Mouse (Mus musculus) layer of hippocampus, adult 2 months (tissue): ENCODE measurements at regions not wholly inside any gene's neighbourhood (a gene's known extent, or its start where the extent isn't known, plus 50 kb on each side); places are given as distances from the start of the nearest gene placed in this dataset.

Experiments used
- DNase-seq, 2 experiments: peaks; one replicate each; pipeline ENCODE4 v3.0.0; 2022; ENCODE audit warnings: low spot score in 2 of 2
- H3K27ac ChIP-seq: fragments of 200-600 bp; 2 replicates; pipeline ENCODE4 v1.8.1; 2022
- H3K4me3 ChIP-seq: fragments of 200-600 bp; 2 replicates; pipeline ENCODE4 v1.8.1; 2022; ENCODE audit warnings: mild to moderate bottlenecking
- CTCF ChIP-seq: fragments of 200-600 bp; conservative IDR thresholded peaks from 2 replicates; pipeline ENCODE4 v1.8.1; 2022; ENCODE audit warnings: antibody characterized with exemption, mild to moderate bottlenecking, moderate library complexity

- DNase-seq, result no peak
- no peak overlapping the region for H3K4me3 ChIP-seq
- no peak overlapping the region for H3K27ac ChIP-seq
- no peak for TF ChIP-seq CTCF
Measured at GRCm38 (mm10) chr9:113026096-113026903, 681.8 kb downstream of the Pdcd6ip start.

GRCm38 (mm10) chr9:113021866-113022645 is 686.0 kb downstream of the Pdcd6ip start:
- TF ChIP-seq CTCF, result no peak
- Histone ChIP-seq H3K4me3 (no peak overlapping the region), H3K27ac (no peak overlapping the region)
- DNase-seq, result no peak

GRCm38 (mm10) chr9:113019576-113019975 is 688.5 kb downstream of the Pdcd6ip start:
- peak in 1 of 2 experiments; percentile 20 for DNase-seq
- H3K4me3 ChIP-seq, result no peak overlapping the region
- no peak for TF ChIP-seq CTCF
- H3K27ac ChIP-seq, result peak overlapping the region; percentile 68; the same call in 1 of the 2 replicates

- DNase-seq, result no peak
- no peak overlapping the region for H3K27ac ChIP-seq
- no peak for TF ChIP-seq CTCF
- H3K4me3 ChIP-seq, result no peak overlapping the region
Measured at GRCm38 (mm10) chr9:113008106-113008505, 700.0 kb downstream of the Pdcd6ip start.

GRCm38 (mm10) chr9:112996204-112996603 is 711.9 kb downstream of the Pdcd6ip start:
- no peak for TF ChIP-seq CTCF
- Histone ChIP-seq H3K4me3 (no peak overlapping the region), H3K27ac (no peak overlapping the region)
- no peak for DNase-seq

GRCm38 (mm10) chr9:112994774-112995173 is 713.3 kb downstream of the Pdcd6ip start:
- Histone ChIP-seq H3K27ac (no peak overlapping the region), H3K4me3 (no peak overlapping the region)
- no peak for TF ChIP-seq CTCF
- no peak for DNase-seq

GRCm38 (mm10) chr9:112993627-112994026 is 714.4 kb downstream of the Pdcd6ip start:
- Histone ChIP-seq H3K4me3 (no peak overlapping the region), H3K27ac (no peak overlapping the region)
- TF ChIP-seq CTCF, result no peak
- no peak for DNase-seq

GRCm38 (mm10) chr9:112992937-112993336 is 715.1 kb downstream of the Pdcd6ip start:
- Histone ChIP-seq H3K27ac (no peak overlapping the region), H3K4me3 (no peak overlapping the region)
- DNase-seq, result no peak
- no peak for TF ChIP-seq CTCF

GRCm38 (mm10) chr9:112983353-112983752 is 724.7 kb downstream of the Pdcd6ip start:
- no peak for TF ChIP-seq CTCF
- DNase-seq, result no peak
- H3K27ac ChIP-seq, result no peak overlapping the region
- H3K4me3 ChIP-seq, result no peak overlapping the region

GRCm38 (mm10) chr9:112951567-112951966 is 715.8 kb upstream of the Arpp21 start:
- peak in 1 of 2 experiments; percentile 10 for DNase-seq

GRCm38 (mm10) chr9:112950056-112950455 is 714.3 kb upstream of the Arpp21 start:
- no peak overlapping the region for H3K4me3 ChIP-seq
- TF ChIP-seq CTCF, result no peak
- no peak for DNase-seq
- no peak overlapping the region for H3K27ac ChIP-seq

More at GRCm38 (mm10) chr9:112951567-112951966, 715.8 kb upstream of the Arpp21 start:
- Histone ChIP-seq H3K27ac (no peak overlapping the region), H3K4me3 (no peak overlapping the region)
- no peak for TF ChIP-seq CTCF

- H3K27ac ChIP-seq, result no peak overlapping the region
- no peak for TF ChIP-seq CTCF
- DNase-seq, result no peak
Measured at GRCm38 (mm10) chr9:112938781-112939180, 703.0 kb upstream of the Arpp21 start.

GRCm38 (mm10) chr9:112909311-112910101 is 673.8 kb upstream of the Arpp21 start:
- no peak overlapping the region for H3K4me3 ChIP-seq
- no peak overlapping the region for H3K27ac ChIP-seq
- DNase-seq, result no peak
- no peak for TF ChIP-seq CTCF

More at GRCm38 (mm10) chr9:112938781-112939180, 703.0 kb upstream of the Arpp21 start:
- H3K4me3 ChIP-seq, result no peak overlapping the region
